Mouse (Mus musculus) ES-Bruce4 (cell line): Measurements from ENCODE around the gene Trim47. TPM values are rescaled to one million over a fixed set of nuclear protein-coding genes. Genes with fewer than 3 reads are reported as not detected.
A peak's percentile ranks its signal among the peaks of the same experiment; 100 is the strongest.

Source experiments
- H3K27ac ChIP-seq: 2 replicates; pipeline ENCODE4 v1.5.1; 2012; ENCODE audit warnings: low read length, inconsistent platforms; ENCODE audit not compliant: insufficient read depth
- H3K27me3 ChIP-seq: 2 replicates; pipeline ENCODE4 v1.6.1; 2012; ENCODE audit warnings: mild to moderate bottlenecking, low read length, inconsistent platforms; ENCODE audit not compliant: control insufficient read depth, poor library complexity, insufficient read depth, severe bottlenecking
- H3K36me3 ChIP-seq: 2 replicates; pipeline ENCODE4 v1.6.1; 2012; ENCODE audit warnings: inconsistent platforms, mild to moderate bottlenecking, low read length, moderate library complexity; ENCODE audit not compliant: control insufficient read depth, poor library complexity, insufficient read depth, severe bottlenecking
- H3K4me1 ChIP-seq: one replicate; pipeline ENCODE4 v1.8.1; 2011; ENCODE audit warnings: low read length; ENCODE audit not compliant: control insufficient read depth, insufficient read depth
- H3K4me3 ChIP-seq: 2 replicates; pipeline ENCODE4 v1.5.1; 2011; ENCODE audit warnings: low read depth, mild to moderate bottlenecking, low read length
- H3K9ac ChIP-seq: 2 replicates; pipeline ENCODE4 v1.6.1; 2012; ENCODE audit warnings: low read depth, mild to moderate bottlenecking, inconsistent platforms; ENCODE audit not compliant: poor library complexity, severe bottlenecking
- H3K9me3 ChIP-seq: replicated peaks from 2 replicates; pipeline ENCODE4 v1.6.1; 2012; ENCODE audit warnings: mild to moderate bottlenecking, low read length, inconsistent platforms; ENCODE audit not compliant: control insufficient read depth, poor library complexity, insufficient read depth, severe bottlenecking
- CTCF ChIP-seq: IDR thresholded peaks from one replicate; pipeline ENCODE4 v1.8.1; 2011; ENCODE audit warnings: low read depth, low read length
- EP300 ChIP-seq: IDR thresholded peaks from 2 replicates; pipeline ENCODE4 v1.6.1; 2011; ENCODE audit warnings: low read depth, low read length; ENCODE audit not compliant: insufficient read depth
- POLR2A ChIP-seq: IDR thresholded peaks from one replicate; pipeline ENCODE4 v1.8.1; 2011; ENCODE audit warnings: low read length; ENCODE audit not compliant: insufficient read depth
- polyA plus RNA-seq: library from polyadenylated mRNA; stranded (reverse); fragments of >200 nt; gene quantifications from 2 replicates; pipeline ENCODE4 v1.2.4, GENCODE M21; 2011; ENCODE audit warnings: low read depth; ENCODE audit not compliant: missing spikeins, insufficient read depth, insufficient read length

The Trim47 gene
- polyA plus RNA-seq, 1 experiment, result 3.9 TPM

GRCm38 (mm10) chr11:116142211-116142991, 15.4 kb upstream of the Trim47 start:
- no peaks in the 10 kb centered on the region for H3K36me3 ChIP-seq
- peaks cover 5% of the 10 kb centered on the region for H3K4me1 ChIP-seq
- peak overlapping the region; percentile 96 for H3K27ac ChIP-seq
- 0 out of 2 replicates have a peak overlapping the region, but pooled peaks have one; percentile 8 for H3K4me3 ChIP-seq
- TF ChIP-seq CTCF (no peak), EP300 (peak; percentile 70), POLR2A (no peak)
- peak overlapping the region; percentile 47 for H3K9ac ChIP-seq
- no peaks in the 10 kb centered on the region for H3K9me3 ChIP-seq
- no peaks in the 10 kb centered on the region for H3K27me3 ChIP-seq

- TF ChIP-seq EP300 (no peak), POLR2A (no peak), CTCF (peak; percentile 83)
- no peaks in the 10 kb centered on the region for H3K36me3 ChIP-seq
- H3K4me1 ChIP-seq, result peaks cover 5% of the 10 kb centered on the region
- H3K9ac ChIP-seq, result peak within 1 kb of the TSS; percentile 92
- peak within 1 kb of the TSS; percentile 98 for H3K4me3 ChIP-seq
- H3K9me3 ChIP-seq, result no peaks in the 10 kb centered on the region
- H3K27me3 ChIP-seq, result no peaks in the 10 kb centered on the region
- H3K27ac ChIP-seq, result peak within 1 kb of the TSS; percentile 42
These were observed 11.6 kb upstream of the Trim47 start, which contains the start of gene Mrpl38 for GRCm38 (mm10) chr11:116138468-116139138. Gene Mrpl38 (minus strand): TSS chr11:116138868.

GRCm38 (mm10) chr11:116138096-116138467, 11.1 kb upstream of the Trim47 start:
- no peaks in the 10 kb centered on the region for H3K36me3 ChIP-seq
- no peak for TF ChIP-seq EP300
- no peak for TF ChIP-seq POLR2A
- TF ChIP-seq CTCF, result no peak
- no peak overlapping the region for H3K27ac ChIP-seq
- H3K4me3 ChIP-seq, result peak overlapping the region; percentile 98
- peaks cover 5% of the 10 kb centered on the region for H3K4me1 ChIP-seq
- no peaks in the 10 kb centered on the region for H3K27me3 ChIP-seq
- peak overlapping the region; percentile 92 for H3K9ac ChIP-seq
- no peaks in the 10 kb centered on the region for H3K9me3 ChIP-seq

- Histone ChIP-seq H3K4me1 (no peaks in the 10 kb centered on the region), H3K4me3 (no peak overlapping the region), H3K27ac (no peak overlapping the region), H3K36me3 (peaks cover 11% of the 10 kb centered on the region), H3K9me3 (no peaks in the 10 kb centered on the region), H3K9ac (no peak overlapping the region), H3K27me3 (no peaks in the 10 kb centered on the region)
- no peak for TF ChIP-seq EP300
- no peak for TF ChIP-seq CTCF
- no peak for TF ChIP-seq POLR2A
These were observed 7.2 kb upstream of the Trim47 start for GRCm38 (mm10) chr11:116134171-116134570.

- H3K27ac ChIP-seq, result no peak overlapping the region
- H3K27me3 ChIP-seq, result no peaks in the 10 kb centered on the region
- no peak overlapping the region for H3K4me3 ChIP-seq
- H3K9ac ChIP-seq, result no peak overlapping the region
- no peaks in the 10 kb centered on the region for H3K9me3 ChIP-seq
- H3K36me3 ChIP-seq, result peaks cover 11% of the 10 kb centered on the region
- no peaks in the 10 kb centered on the region for H3K4me1 ChIP-seq
- TF ChIP-seq EP300 (no peak), POLR2A (no peak), CTCF (no peak)
These were observed 6.5 kb upstream of the Trim47 start for GRCm38 (mm10) chr11:116133497-116133896.
